Mouse (Mus musculus) embryonic facial prominence, embryonic 15.5 days (tissue): ENCODE measurements around the gene Pde10a. TPM values are rescaled to one million over a fixed set of nuclear protein-coding genes. Genes with fewer than 3 reads are reported as not detected.

Source experiments
- ATAC-seq: fragments of 200-750 bp; cut with Nextera tagmentation; 2 replicates; pipeline ENCODE4 v1.8.0; 2017; ENCODE audit warnings: low read depth, moderate TSS enrichment; ENCODE audit not compliant: insufficient number of reproducible peaks, low FRiP score, low TSS enrichment
- H3K27ac ChIP-seq: fragments of 300-500 bp; sonication (generic); replicated peaks from 2 replicates; pipeline ENCODE4 v1.5.1; 2015; ENCODE audit warnings: mild to moderate bottlenecking, inconsistent platforms
- H3K27me3 ChIP-seq: fragments of 300-500 bp; sonication (generic); 2 replicates; pipeline ENCODE4 v1.6.1; 2015; ENCODE audit warnings: inconsistent platforms
- H3K36me3 ChIP-seq: fragments of 300-500 bp; sonication (generic); 2 replicates; pipeline ENCODE4 v1.6.1; 2015; ENCODE audit warnings: mild to moderate bottlenecking, inconsistent platforms
- H3K4me1 ChIP-seq: fragments of 300-500 bp; sonication (generic); 2 replicates; pipeline ENCODE4 v1.6.1; 2015; ENCODE audit warnings: inconsistent platforms
- H3K4me2 ChIP-seq: fragments of 300-500 bp; sonication (generic); replicated peaks from 2 replicates; pipeline ENCODE4 v1.6.1; 2015; ENCODE audit warnings: mild to moderate bottlenecking, inconsistent platforms
- H3K4me3 ChIP-seq: fragments of 300-500 bp; sonication (generic); replicated peaks from 2 replicates; pipeline ENCODE4 v1.5.1; 2015; ENCODE audit warnings: mild to moderate bottlenecking, inconsistent platforms
- H3K9ac ChIP-seq: fragments of 300-500 bp; sonication (generic); 2 replicates; pipeline ENCODE4 v1.6.1; 2015; ENCODE audit warnings: inconsistent platforms
- H3K9me3 ChIP-seq: fragments of 300-500 bp; sonication (generic); replicated peaks from 2 replicates; pipeline ENCODE4 v1.6.1; 2016; ENCODE audit warnings: inconsistent platforms
- WGBS: fragments of 180-500 bp; shearing (Covaris S2); methylation state at CpG from one replicate; pipeline ENCODE4 v1.1.7; 2015; 5-methylcytosine and 5-hydroxymethylcytosine counted together
- polyA plus RNA-seq: library from polyadenylated mRNA; unstranded; fragments of >200 nt; fragmentation: Nextera tagmentation; extraction: Ambion mirVana; gene quantifications from 2 replicates; pipeline ENCODE4 v1.2.1, GENCODE M21; 2015

Gene Pde10a
- polyA plus RNA-seq, 1 experiment from 2014 or later: 3.0 TPM

- ATAC-seq: no peak
- Histone ChIP-seq H3K27me3 (no peaks in the 10 kb centered on the region), H3K36me3 (no peaks in the 10 kb centered on the region), H3K9ac (no peak overlapping the region), H3K4me1 (no peaks in the 10 kb centered on the region), H3K4me3 (no peak overlapping the region), H3K27ac (no peak overlapping the region), H3K9me3 (no peaks in the 10 kb centered on the region), H3K4me2 (no peak overlapping the region)
- WGBS: 83% methylated on average over 1 of the region's 1 CpGs
Measured at GRCm38 (mm10) chr17:8769155-8769554, 244.0 kb downstream of the Pde10a start.

GRCm38 (mm10) chr17:8773391-8773790, 248.2 kb downstream of the Pde10a start:
- Histone ChIP-seq H3K4me2 (no peak overlapping the region), H3K9me3 (no peaks in the 10 kb centered on the region), H3K27me3 (no peaks in the 10 kb centered on the region), H3K9ac (no peak overlapping the region), H3K4me3 (no peak overlapping the region), H3K4me1 (no peaks in the 10 kb centered on the region), H3K27ac (0 out of 2 replicates have a peak overlapping the region, but pooled peaks have one; percentile 7), H3K36me3 (no peaks in the 10 kb centered on the region)
- 65% methylated on average over 6 of the region's 6 CpGs for WGBS
- ATAC-seq: no peak

- no peaks in the 10 kb centered on the region for H3K4me1 ChIP-seq
- no peak overlapping the region for H3K4me2 ChIP-seq
- no peak overlapping the region for H3K27ac ChIP-seq
- no peak overlapping the region for H3K9ac ChIP-seq
- no peak overlapping the region for H3K4me3 ChIP-seq
- H3K9me3 ChIP-seq: no peaks in the 10 kb centered on the region
- 84% methylated on average over 3 of the region's 3 CpGs for WGBS
- ATAC-seq: no peak
- no peaks in the 10 kb centered on the region for H3K27me3 ChIP-seq
- H3K36me3 ChIP-seq: no peaks in the 10 kb centered on the region
Measured at GRCm38 (mm10) chr17:8774301-8774700, 249.1 kb downstream of the Pde10a start.

GRCm38 (mm10) chr17:8775571-8776161, 250.5 kb downstream of the Pde10a start:
- no peak overlapping the region for H3K27ac ChIP-seq
- H3K9ac ChIP-seq: no peak overlapping the region
- WGBS: 73% methylated on average over 11 of the region's 11 CpGs
- H3K36me3 ChIP-seq: no peaks in the 10 kb centered on the region
- H3K4me2 ChIP-seq: no peak overlapping the region
- H3K4me1 ChIP-seq: no peaks in the 10 kb centered on the region
- no peaks in the 10 kb centered on the region for H3K9me3 ChIP-seq
- no peak overlapping the region for H3K4me3 ChIP-seq
- no peak for ATAC-seq
- H3K27me3 ChIP-seq: no peaks in the 10 kb centered on the region

GRCm38 (mm10) chr17:8777710-8778109, 252.5 kb downstream of the Pde10a start:
- H3K4me2 ChIP-seq: no peak overlapping the region
- no peaks in the 10 kb centered on the region for H3K9me3 ChIP-seq
- ATAC-seq: no peak
- no peak overlapping the region for H3K9ac ChIP-seq
- H3K27me3 ChIP-seq: no peaks in the 10 kb centered on the region
- H3K27ac ChIP-seq: no peak overlapping the region
- H3K4me1 ChIP-seq: no peaks in the 10 kb centered on the region
- H3K36me3 ChIP-seq: no peaks in the 10 kb centered on the region
- no peak overlapping the region for H3K4me3 ChIP-seq
- WGBS: 90% methylated on average over 6 of the region's 6 CpGs

GRCm38 (mm10) chr17:8778839-8779238, 253.7 kb downstream of the Pde10a start:
- 55% methylated on average over 5 of the region's 5 CpGs for WGBS
- Histone ChIP-seq H3K4me3 (no peak overlapping the region), H3K27ac (no peak overlapping the region), H3K4me2 (no peak overlapping the region), H3K36me3 (no peaks in the 10 kb centered on the region), H3K9ac (no peak overlapping the region), H3K4me1 (no peaks in the 10 kb centered on the region), H3K9me3 (no peaks in the 10 kb centered on the region), H3K27me3 (no peaks in the 10 kb centered on the region)
- ATAC-seq: no peak

GRCm38 (mm10) chr17:8780484-8780883, 255.3 kb downstream of the Pde10a start:
- ATAC-seq: no peak
- WGBS: 83% methylated on average over 4 of the region's 4 CpGs

GRCm38 (mm10) chr17:8781040-8781439, 255.9 kb downstream of the Pde10a start:
- Histone ChIP-seq H3K9ac (no peak overlapping the region), H3K27ac (no peak overlapping the region), H3K9me3 (no peaks in the 10 kb centered on the region), H3K27me3 (no peaks in the 10 kb centered on the region), H3K36me3 (no peaks in the 10 kb centered on the region), H3K4me3 (no peak overlapping the region), H3K4me2 (no peak overlapping the region), H3K4me1 (no peaks in the 10 kb centered on the region)
- no peak for ATAC-seq
- WGBS: 87% methylated on average over 2 of the region's 2 CpGs

More at GRCm38 (mm10) chr17:8780484-8780883, 255.3 kb downstream of the Pde10a start:
- Histone ChIP-seq H3K27ac (no peak overlapping the region), H3K4me3 (no peak overlapping the region), H3K27me3 (no peaks in the 10 kb centered on the region), H3K9me3 (no peaks in the 10 kb centered on the region), H3K36me3 (no peaks in the 10 kb centered on the region), H3K4me1 (no peaks in the 10 kb centered on the region), H3K9ac (no peak overlapping the region), H3K4me2 (no peak overlapping the region)

- Histone ChIP-seq H3K9ac (no peak overlapping the region), H3K4me1 (no peaks in the 10 kb centered on the region), H3K9me3 (no peaks in the 10 kb centered on the region), H3K27me3 (no peaks in the 10 kb centered on the region), H3K27ac (no peak overlapping the region), H3K4me2 (no peak overlapping the region), H3K4me3 (no peak overlapping the region), H3K36me3 (no peaks in the 10 kb centered on the region)
- ATAC-seq: no peak
- 68% methylated on average over 1 of the region's 1 CpGs for WGBS
Measured at GRCm38 (mm10) chr17:8781576-8781975, 256.4 kb downstream of the Pde10a start.

GRCm38 (mm10) chr17:8785908-8786307, 260.7 kb downstream of the Pde10a start:
- H3K36me3 ChIP-seq: no peaks in the 10 kb centered on the region
- H3K9me3 ChIP-seq: no peaks in the 10 kb centered on the region
- H3K27me3 ChIP-seq: no peaks in the 10 kb centered on the region
- H3K4me2 ChIP-seq: no peak overlapping the region
- H3K27ac ChIP-seq: no peak overlapping the region
- H3K4me1 ChIP-seq: no peaks in the 10 kb centered on the region
- 87% methylated on average over 6 of the region's 6 CpGs for WGBS
- H3K9ac ChIP-seq: no peak overlapping the region
- no peak for ATAC-seq
- H3K4me3 ChIP-seq: no peak overlapping the region

- Histone ChIP-seq H3K27ac (no peak overlapping the region), H3K4me1 (no peaks in the 10 kb centered on the region), H3K36me3 (no peaks in the 10 kb centered on the region), H3K4me3 (no peak overlapping the region), H3K4me2 (no peak overlapping the region), H3K9me3 (no peaks in the 10 kb centered on the region), H3K9ac (no peak overlapping the region), H3K27me3 (0 out of 2 replicates have a peak, but pooled peaks cover 3% of the 10 kb centered on the region)
- 85% methylated on average over 4 of the region's 4 CpGs for WGBS
- no peak for ATAC-seq
Measured at GRCm38 (mm10) chr17:8786484-8786883, 261.3 kb downstream of the Pde10a start.

GRCm38 (mm10) chr17:8787762-8788161, 262.6 kb downstream of the Pde10a start:
- WGBS: 61% methylated on average over 8 of the region's 8 CpGs
- Histone ChIP-seq H3K4me2 (no peak overlapping the region), H3K9me3 (no peaks in the 10 kb centered on the region), H3K4me1 (no peaks in the 10 kb centered on the region), H3K4me3 (no peak overlapping the region), H3K27ac (no peak overlapping the region), H3K9ac (no peak overlapping the region), H3K36me3 (no peaks in the 10 kb centered on the region), H3K27me3 (0 out of 2 replicates have a peak, but pooled peaks cover 3% of the 10 kb centered on the region)
- ATAC-seq: no peak
